Mouse (Mus musculus): ENCODE data around the gene Ndufa4l2.

Gene Ndufa4l2

DNA sequence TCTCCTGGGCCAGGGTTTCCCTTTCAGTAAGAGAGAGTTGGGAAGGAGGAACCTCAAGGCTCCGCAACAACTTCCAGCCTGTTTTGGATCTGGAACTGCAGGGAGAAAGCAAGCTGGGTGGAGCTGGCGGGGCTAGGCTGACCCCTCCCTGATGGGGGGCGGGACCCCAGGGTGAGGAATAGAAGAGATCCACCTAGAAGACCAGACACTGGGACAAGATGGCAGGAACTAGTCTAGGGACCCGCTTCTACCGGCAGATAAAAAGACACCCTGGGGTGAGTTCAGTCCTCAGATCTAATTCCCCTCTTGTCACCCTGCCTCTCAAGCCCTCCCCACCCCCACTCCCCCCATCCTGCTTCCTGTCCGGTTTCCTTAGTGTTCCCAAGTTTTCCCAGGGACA is at the start of gene Ndufa4l2:
TSS of gene Ndufa4l2 (plus strand) at position 204 of the 400 bp plus-strand sequence.
- no peak for DNase-seq

- no peak for DNase-seq
Observed at GRCm38 (mm10) chr10:127471281-127471988, 43.3 kb upstream of the Ndufa4l2 start.

DNA sequence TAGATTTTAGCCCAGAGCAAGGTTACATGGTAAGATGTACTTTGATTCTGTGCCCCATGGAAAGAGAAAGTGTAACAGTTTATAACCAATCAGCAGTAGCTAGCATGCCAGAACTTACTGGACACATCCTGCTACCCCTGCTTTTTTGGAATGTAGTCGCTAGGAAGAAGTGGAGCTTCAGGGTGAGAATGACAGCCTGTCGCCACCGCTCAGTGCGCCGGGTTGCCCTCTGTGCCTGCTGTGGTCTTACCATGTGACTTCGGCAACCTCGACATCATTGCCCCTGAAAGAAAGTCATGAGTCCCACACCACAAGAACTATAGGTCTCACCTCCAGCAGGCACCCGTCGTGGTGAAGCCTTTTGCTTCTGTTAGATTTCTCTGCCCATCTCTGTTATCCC is 42.0 kb upstream of the Ndufa4l2 start:
- DNase-seq: no peak

DNA sequence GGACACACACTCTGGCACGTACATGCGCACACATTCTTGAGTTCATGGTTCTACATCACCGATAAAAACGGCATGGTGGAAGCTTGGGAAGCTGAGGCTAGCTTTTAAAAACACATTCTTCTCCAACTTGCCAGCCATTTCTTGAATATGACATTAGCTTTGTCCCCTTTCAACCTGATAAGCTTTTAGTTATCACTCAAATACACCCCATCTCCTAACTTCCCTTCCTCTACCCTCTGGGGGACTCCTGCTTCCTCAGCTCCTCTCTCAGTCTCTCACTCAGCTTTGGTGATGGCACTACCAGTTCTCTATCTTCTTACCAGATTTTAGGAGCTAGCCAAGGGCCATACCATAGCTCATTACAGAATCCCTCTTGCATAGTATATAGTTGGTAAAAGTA is 39.6 kb upstream of the Ndufa4l2 start:
- no peak for DNase-seq

DNA sequence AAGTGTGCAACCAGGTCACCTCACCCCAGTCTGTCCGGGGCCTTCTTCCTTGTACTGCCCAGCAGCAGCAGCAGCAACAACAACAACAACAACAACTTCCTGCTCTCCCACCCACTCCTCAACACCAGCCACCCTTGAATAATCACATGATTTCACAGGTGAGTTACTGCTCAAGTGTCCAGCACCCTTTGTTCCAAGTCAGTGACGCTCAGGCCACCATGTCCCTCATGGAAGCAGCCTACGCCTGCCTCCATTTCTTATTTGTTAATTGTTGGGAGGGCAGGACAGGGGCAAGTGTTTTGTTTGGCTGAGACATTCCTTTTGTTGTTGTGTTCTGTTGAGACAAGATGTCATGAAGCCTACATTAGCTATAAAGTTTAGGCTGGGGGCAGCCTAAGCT is 38.2 kb upstream of the Ndufa4l2 start:
- DNase-seq: no peak

DNA sequence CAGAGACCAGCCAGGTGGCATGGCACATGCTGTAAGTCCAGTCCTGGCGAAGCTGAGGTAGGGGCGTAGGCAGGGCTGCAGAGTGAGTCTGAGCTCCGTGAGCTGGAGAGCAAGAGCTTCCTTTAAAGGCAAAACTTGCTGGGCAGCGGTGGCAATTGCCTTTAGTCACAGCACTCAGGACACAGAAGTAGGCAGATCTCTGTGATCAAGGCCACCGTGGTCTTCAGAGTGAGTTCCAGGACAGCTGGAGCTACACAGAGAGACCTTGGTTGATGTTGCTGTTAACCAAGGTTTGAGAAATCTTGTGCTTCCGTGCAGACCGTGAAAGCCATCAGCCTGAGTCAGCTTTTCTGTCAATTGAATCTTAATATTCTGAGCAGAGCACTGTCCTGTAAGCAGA is 37.5 kb upstream of the Ndufa4l2 start:
- DNase-seq: no peak

GRCm38 (mm10) chr10:127479131-127479530 is 35.6 kb upstream of the Ndufa4l2 start:
- no peak for DNase-seq

DNA sequence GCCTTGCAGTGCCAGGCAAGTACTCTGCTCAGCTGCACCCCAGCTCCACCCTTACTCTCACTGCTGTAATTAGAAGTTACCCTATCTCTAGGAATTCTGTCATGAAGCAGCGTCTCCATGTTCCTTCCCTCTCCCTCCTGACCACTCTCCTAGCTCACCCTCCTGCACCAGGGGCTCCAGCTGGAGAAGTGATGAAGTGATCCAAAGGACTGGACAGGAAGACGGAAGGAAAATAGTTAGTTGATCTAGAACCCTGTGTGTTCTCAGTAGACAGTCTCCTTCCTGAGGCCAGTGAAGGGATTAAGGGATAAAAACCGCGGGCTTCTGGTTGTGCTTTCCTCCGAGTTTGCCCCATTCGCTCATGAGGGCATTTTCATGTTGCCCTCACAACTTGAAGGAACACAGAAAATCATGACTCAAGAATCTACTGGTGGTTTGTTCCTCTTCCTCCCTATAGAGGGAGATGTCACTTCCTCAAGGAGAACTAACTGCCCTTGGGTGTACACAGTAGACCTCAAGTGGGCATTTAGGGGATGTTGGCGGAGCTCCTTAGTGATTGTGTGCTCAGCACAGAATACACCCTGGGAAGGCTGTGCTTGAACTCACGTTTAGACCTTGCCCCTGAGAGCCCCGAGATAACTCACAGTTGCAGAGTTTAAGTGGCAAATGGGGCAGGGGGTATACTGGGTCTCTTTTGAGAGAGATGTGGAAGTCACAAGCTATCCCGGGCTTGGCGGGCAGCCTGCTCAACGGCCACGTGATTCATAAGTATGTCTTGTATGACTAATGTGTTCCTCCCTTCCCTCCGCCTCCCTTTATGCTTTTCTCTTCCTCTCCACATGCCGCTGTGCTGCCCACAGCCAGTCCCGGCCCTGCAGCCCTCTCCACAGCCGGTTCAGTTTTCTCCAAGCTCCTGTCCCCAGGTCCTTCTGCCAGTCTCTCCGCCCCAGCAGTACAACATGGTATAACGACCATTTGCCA is 33.6 kb upstream of the Ndufa4l2 start:
- DNase-seq: no peak

DNA sequence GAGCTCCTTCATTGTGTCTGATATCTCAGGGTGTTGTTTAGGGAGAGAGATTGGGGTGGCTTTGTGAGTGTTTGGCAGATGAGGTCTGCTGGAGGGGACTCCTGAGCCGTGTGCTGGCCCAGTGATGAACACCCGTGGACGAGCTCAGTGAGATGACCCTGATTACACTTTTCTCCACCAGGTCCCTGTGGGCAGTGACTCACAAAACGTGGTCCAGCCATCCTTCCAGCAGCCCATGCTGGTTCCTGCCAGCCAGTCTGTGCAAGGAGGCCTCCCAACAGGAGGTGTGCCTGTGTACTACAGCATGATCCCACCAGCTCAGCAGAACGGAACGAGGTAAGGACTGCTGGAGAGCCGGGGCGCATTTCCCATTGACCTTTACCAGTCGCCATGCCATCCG is 29.5 kb upstream of the Ndufa4l2 start:
- no peak for DNase-seq

GRCm38 (mm10) chr10:127488856-127489255 is 25.9 kb upstream of the Ndufa4l2 start:
- DNase-seq: no peak

GRCm38 (mm10) chr10:127490160-127491127 is 24.3 kb upstream of the Ndufa4l2 start:
- no peak for DNase-seq

DNA sequence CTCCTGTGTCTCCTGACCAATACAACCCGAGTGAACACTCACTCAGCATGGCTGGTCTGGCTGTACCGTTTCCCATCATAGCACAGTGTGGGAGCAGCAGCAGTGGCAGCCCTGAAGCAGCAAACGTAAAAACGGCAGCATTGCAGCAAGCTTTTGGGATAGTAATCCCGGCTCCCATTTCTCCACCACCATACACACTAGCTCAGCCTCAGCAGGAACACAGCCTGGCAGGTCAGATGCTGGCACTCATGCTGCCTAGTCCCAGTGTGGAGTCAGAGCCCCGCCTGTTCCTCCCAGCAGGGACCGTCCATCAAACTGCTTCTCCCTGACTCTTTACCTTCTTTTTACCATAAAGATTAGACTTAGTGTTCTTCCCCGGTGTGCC is 23.6 kb upstream of the Ndufa4l2 start:
- DNase-seq: peak; percentile 59

GRCm38 (mm10) chr10:127492118-127492517 is 22.6 kb upstream of the Ndufa4l2 start:
- DNase-seq: no peak

GRCm38 (mm10) chr10:127496156-127496555 is 18.6 kb upstream of the Ndufa4l2 start:
- no peak for DNase-seq

DNA sequence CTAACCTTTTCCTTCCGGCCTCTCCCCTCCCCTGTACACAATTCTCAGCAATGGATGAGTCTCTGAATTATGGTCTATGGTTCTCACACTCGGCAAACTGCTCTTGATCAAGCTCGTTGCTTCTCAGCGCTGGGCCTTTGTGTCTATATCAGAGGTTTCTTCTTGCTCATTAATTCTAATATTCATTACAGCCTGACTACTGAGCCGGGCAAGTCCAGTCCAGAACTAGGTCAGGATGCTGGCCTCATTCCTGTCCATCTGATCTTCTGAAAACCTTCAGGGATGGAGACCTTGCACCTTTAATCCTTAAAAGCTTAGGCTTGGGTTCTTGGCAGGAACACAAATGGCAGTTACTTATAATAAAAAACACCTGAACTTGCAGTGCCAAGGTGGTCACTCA is 15.3 kb upstream of the Ndufa4l2 start:
- no peak for DNase-seq

DNA sequence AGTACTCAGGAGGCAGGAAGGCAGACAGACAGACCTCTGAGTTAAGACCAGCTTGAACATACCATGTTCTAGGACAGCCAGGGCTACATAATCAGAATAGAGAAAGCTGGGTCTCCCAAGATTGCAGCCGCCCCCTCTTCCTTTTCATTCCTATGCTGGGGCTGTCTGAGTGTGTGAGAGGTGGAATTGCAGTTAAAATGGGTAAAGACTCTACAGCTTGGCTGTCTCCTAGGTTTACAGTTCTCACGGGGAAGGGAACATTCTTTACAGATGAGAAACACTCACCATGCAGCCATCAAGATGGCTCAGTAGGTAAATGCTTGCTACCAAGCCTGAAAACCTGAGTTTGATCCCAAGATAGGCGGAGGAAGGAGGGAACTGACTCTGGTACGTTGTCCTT is 14.7 kb upstream of the Ndufa4l2 start:
- no peak for DNase-seq

- DNase-seq: no peak
Observed at GRCm38 (mm10) chr10:127500894-127501893, 13.6 kb upstream of the Ndufa4l2 start, which contains the start of gene Stac3. Gene Stac3 (plus strand): TSS chr10:127501686.

GRCm38 (mm10) chr10:127508239-127508638 is 6.5 kb upstream of the Ndufa4l2 start:
- peak; percentile 89 for DNase-seq

- peak; percentile 97 for DNase-seq
Observed at GRCm38 (mm10) chr10:127509051-127509836, 5.5 kb upstream of the Ndufa4l2 start.
